Mouse (Mus musculus) retina, postnatal 1 day (tissue): ENCODE measurements around the gene Hmga1b.

Source experiments
- DNase-seq: peaks from one replicate; pipeline ENCODE4 v3.0.0-alpha.2; 2012

The Hmga1b gene

GRCm38 (mm10) chr11:120762672-120763041 is at the start of gene Hmga1b:
TSS of gene Hmga1b (plus strand) at chr11:120762794.
- peak; percentile 28 for DNase-seq

GRCm38 (mm10) chr11:120713580-120714518 is 48.7 kb upstream of the Hmga1b start, which contains the start of the genes Cenpx and Lrrc45:
TSS of gene Cenpx (minus strand) at chr11:120713738.
TSS of gene Lrrc45 (plus strand) at chr11:120713925.
- peak; percentile 99 for DNase-seq

GRCm38 (mm10) chr11:120714546-120714945 is 48.0 kb upstream of the Hmga1b start:
- no peak for DNase-seq

GRCm38 (mm10) chr11:120715131-120715530 is 47.5 kb upstream of the Hmga1b start:
- DNase-seq, result no peak

- no peak for DNase-seq
Measured at GRCm38 (mm10) chr11:120719242-120719641, 43.4 kb upstream of the Hmga1b start.

GRCm38 (mm10) chr11:120719841-120720376 is 42.7 kb upstream of the Hmga1b start:
- no peak for DNase-seq

- peak; percentile 94 for DNase-seq
Measured at GRCm38 (mm10) chr11:120720450-120720849, 42.1 kb upstream of the Hmga1b start.

- DNase-seq, result peak; percentile 82
Measured at GRCm38 (mm10) chr11:120721124-120722066, 41.2 kb upstream of the Hmga1b start, which contains the start of gene Rac3. TSS of gene Rac3 (plus strand) at chr11:120721470.

GRCm38 (mm10) chr11:120722067-120722630 is 40.4 kb upstream of the Hmga1b start:
- DNase-seq, result peak; percentile 33

GRCm38 (mm10) chr11:120722761-120723382 is 39.7 kb upstream of the Hmga1b start:
- no peak for DNase-seq

GRCm38 (mm10) chr11:120723509-120723908 is 39.1 kb upstream of the Hmga1b start:
- DNase-seq, result no peak

GRCm38 (mm10) chr11:120726243-120727168 is 36.1 kb upstream of the Hmga1b start:
- DNase-seq, result no peak

GRCm38 (mm10) chr11:120727169-120727527 is 35.4 kb upstream of the Hmga1b start, which contains the start of gene Dcxr:
TSS of gene Dcxr (minus strand) at chr11:120727281.
- DNase-seq, result peak; percentile 94

- no peak for DNase-seq
Measured at GRCm38 (mm10) chr11:120727564-120727963, 35.0 kb upstream of the Hmga1b start.

GRCm38 (mm10) chr11:120728530-120729240 is 33.9 kb upstream of the Hmga1b start:
- DNase-seq, result no peak

GRCm38 (mm10) chr11:120729432-120730050 is 33.1 kb upstream of the Hmga1b start:
- peak; percentile 71 for DNase-seq

- no peak for DNase-seq
Measured at GRCm38 (mm10) chr11:120730331-120730870, 32.2 kb upstream of the Hmga1b start.

GRCm38 (mm10) chr11:120731395-120731794 is 31.2 kb upstream of the Hmga1b start:
- DNase-seq, result no peak
